Mouse (Mus musculus): ENCODE results near the gene Gm20873. TPM values are rescaled to one million over a fixed set of nuclear protein-coding genes. Genes with fewer than 3 reads are reported as not detected.
"Not testable (repeated sequence)": the region's sequence is repeated elsewhere in the genome, so short reads cannot be mapped to it uniquely, and the experiment has no call there.

Gene Gm20873
- total RNA-seq (2015; ENCODE audit: low replicate concordance) = not detected in 2 replicates
- total RNA-seq (2017; ENCODE audit: low replicate concordance) = not detected in 2 replicates

GRCm38 (mm10) chrY:6266798-6267197 is at the start of gene Gm20873:
Gene Gm20873, plus strand, starts transcription at chrY:6267098.
- not testable (repeated sequence) for ATAC-seq (replicated peaks; ENCODE audit: low FRiP score, poor library complexity, severe bottlenecking)

GRCm38 (mm10) chrY:6237895-6238294 is 29.0 kb upstream of the Gm20873 start, which contains the start of gene Gm21746:
Gene Gm21746, minus strand, starts transcription at chrY:6237995.
- ATAC-seq (replicated peaks; ENCODE audit: low FRiP score, poor library complexity, severe bottlenecking) = not testable (repeated sequence)

Other genes starting within 250 kb of the Gm20873 start
- not detected in 2 replicates for gene Gm21746, start 29.1 kb upstream of the Gm20873 start, total RNA-seq (2015; ENCODE audit: low replicate concordance)
- gene Gm21746, start 29.1 kb upstream of the Gm20873 start, total RNA-seq (2017; ENCODE audit: low replicate concordance) = not detected in 2 replicates

All from erythroid progenitor cell, adult 5-6 weeks (primary cell).